Mouse (Mus musculus) bone marrow macrophage, adult 2 months (primary cell): Measurements from ENCODE around the gene Sgk1.

Experiments
- CTCF ChIP-seq: IDR thresholded peaks from 2 replicates; pipeline ENCODE4 v1.5.1; 2012; ENCODE audit warnings: low read depth, mild to moderate bottlenecking, low read length, moderate library complexity
- POLR2A ChIP-seq: IDR thresholded peaks from 2 replicates; pipeline ENCODE4 v1.6.1; 2012; ENCODE audit warnings: mild to moderate bottlenecking, low read depth, low read length, borderline replicate concordance

- TF ChIP-seq CTCF (no peak), POLR2A (no peak)
Observed at GRCm38 (mm10) chr10:21980780-21981435, 98.9 kb downstream of the Sgk1 start.
